In genomic region chr9:34963593-34963992, GRCm38 (mm10) we compare ENCODE assay signal across 30 mouse cellular contexts.
DNase-seq lines count a peak whose midpoint lies in the region; ATAC-seq lines count a peak whose summit lies in the region.
"Had no signal": no experiment of that assay in that cellular context is flagged by ENCODE, and none has a peak within 500 bp of the region (broad histone marks: within the 10 kb centered on the region; RNA-seq: fewer than 3 reads in every experiment).

No protein-coding gene starts in this region.

- peaks cover 66% of the 10 kb centered on the region for H3K27me3 ChIP-seq in forebrain, embryonic 12.5 days
- no peaks in the 10 kb centered on the region for H3K27me3 ChIP-seq in forebrain, embryonic 16.5 days (replicated peaks; ENCODE audit: control insufficient read depth, insufficient read depth, low read length)
- no peaks in the 10 kb centered on the region for H3K27me3 ChIP-seq in neural tube, embryonic 13.5 days
- no peaks in the 10 kb centered on the region for H3K27me3 ChIP-seq in kidney, embryonic 14.5 days (ENCODE audit: control insufficient read depth, insufficient read depth, low read length)
- H3K27me3 ChIP-seq: embryonic facial prominence, embryonic 15.5 days; heart, embryonic 15.5 days; neural tube, embryonic 12.5 days; Patski had no signal

- peaks cover 21% of the 10 kb centered on the region for H3K4me1 ChIP-seq in forebrain, embryonic 12.5 days
- peaks cover 20% of the 10 kb centered on the region for H3K4me1 ChIP-seq in forebrain, embryonic 16.5 days (replicated peaks; ENCODE audit: control insufficient read depth, insufficient read depth, low read length)
- H3K4me1 ChIP-seq in neural tube, embryonic 13.5 days (replicated peaks) = peaks cover 57% of the 10 kb centered on the region
- peaks cover 8% of the 10 kb centered on the region; the same call in 1 of the 2 replicates for H3K4me1 ChIP-seq in kidney, embryonic 14.5 days (ENCODE audit: control insufficient read depth, insufficient read depth, low read length)
- H3K4me1 ChIP-seq: heart, embryonic 10.5 days; heart, embryonic 15.5 days had no signal

- H3K9me3 ChIP-seq in forebrain, embryonic 12.5 days = no peaks in the 10 kb centered on the region
- H3K9me3 ChIP-seq in forebrain, embryonic 16.5 days (ENCODE audit: control insufficient read depth, low read length) = no peaks in the 10 kb centered on the region
- no peaks in the 10 kb centered on the region for H3K9me3 ChIP-seq in neural tube, embryonic 13.5 days
- H3K9me3 ChIP-seq in kidney, embryonic 14.5 days (ENCODE audit: control insufficient read depth, low read length) = no peaks in the 10 kb centered on the region
- H3K9me3 ChIP-seq: embryonic facial prominence, embryonic 10.5 days; embryonic facial prominence, embryonic 15.5 days; forebrain, embryonic 13.5 days; G1E; heart, embryonic 10.5 days; heart, embryonic 15.5 days; neural tube, embryonic 12.5 days had no signal

- H3K9ac ChIP-seq in forebrain, embryonic 12.5 days = no peak overlapping the region
- H3K9ac ChIP-seq in forebrain, embryonic 16.5 days (replicated peaks; ENCODE audit: low read depth, low read length) = no peak overlapping the region
- no peak overlapping the region for H3K9ac ChIP-seq in neural tube, embryonic 13.5 days
- no peak overlapping the region for H3K9ac ChIP-seq in kidney, embryonic 14.5 days (ENCODE audit: low read depth, low read length)
- H3K9ac ChIP-seq: embryonic facial prominence, embryonic 15.5 days; forebrain, embryonic 13.5 days; heart, embryonic 15.5 days; liver, embryonic 14.5 days; neural tube, embryonic 12.5 days had no signal

- H3K4me3 ChIP-seq in forebrain, embryonic 12.5 days (replicated peaks) = no peak overlapping the region
- no peak overlapping the region for H3K4me3 ChIP-seq in forebrain, embryonic 16.5 days (replicated peaks; ENCODE audit: low read length)
- no peak overlapping the region for H3K4me3 ChIP-seq in neural tube, embryonic 13.5 days
- no peak overlapping the region for H3K4me3 ChIP-seq in kidney, embryonic 14.5 days (ENCODE audit: low read length)
- H3K4me3 ChIP-seq: embryonic facial prominence, embryonic 10.5 days; embryonic facial prominence, embryonic 15.5 days; forebrain, embryonic 13.5 days; heart, embryonic 10.5 days; heart, embryonic 15.5 days; neural tube, embryonic 12.5 days had no signal

- no peaks in the 10 kb centered on the region for H3K36me3 ChIP-seq in forebrain, embryonic 12.5 days (replicated peaks)
- H3K36me3 ChIP-seq in forebrain, embryonic 16.5 days (ENCODE audit: control insufficient read depth, insufficient read depth) = no peaks in the 10 kb centered on the region
- no peaks in the 10 kb centered on the region for H3K36me3 ChIP-seq in neural tube, embryonic 13.5 days
- no peaks in the 10 kb centered on the region for H3K36me3 ChIP-seq in kidney, embryonic 14.5 days (ENCODE audit: control insufficient read depth, insufficient read depth, low read length)
- H3K36me3 ChIP-seq: embryonic facial prominence, embryonic 10.5 days; embryonic facial prominence, embryonic 15.5 days; G1E; heart, embryonic 10.5 days; heart, embryonic 15.5 days; neural tube, embryonic 12.5 days had no signal

- ATAC-seq in forebrain, embryonic 12.5 days (ENCODE audit: low FRiP score) = no peak
- ATAC-seq in forebrain, embryonic 16.5 days = no peak
- no peak for ATAC-seq in neural tube, embryonic 13.5 days (ENCODE audit: low read depth)
- ATAC-seq in kidney, embryonic 14.5 days (ENCODE audit: low FRiP score, low TSS enrichment) = no peak
- ATAC-seq: hindbrain, embryonic 16.5 days; Patski had no signal

- WGBS in forebrain, embryonic 12.5 days = 80% methylated on average over 3 of the region's 3 CpGs
- 61% methylated on average over 3 of the region's 3 CpGs for WGBS in forebrain, embryonic 16.5 days
- WGBS in neural tube, embryonic 13.5 days = 87% methylated on average over 3 of the region's 3 CpGs
- WGBS in kidney, embryonic 14.5 days = 73% methylated on average over 3 of the region's 3 CpGs

- DNase-seq in neural tube, embryonic 10.5 days (ENCODE audit: extremely low spot score, low spot score) = no peak
- peak; percentile 89 for DNase-seq in cerebellum, adult 9-11 months
- DNase-seq in thymus, postnatal 0 days (ENCODE audit: low spot score) = no peak
- no peak for DNase-seq in retina, postnatal 1 day
- DNase-seq: adrenal gland, postnatal 10 days; gastrocnemius, postnatal 25 days; heart, adult 11 months; heart, postnatal 36 days; kidney, adult 18-20 months; layer of hippocampus, postnatal 36 days; liver; lung, adult 2 months; lung, postnatal 10 days; midbrain, embryonic 14.5 days had no signal

- H3K27ac ChIP-seq in forebrain, embryonic 12.5 days = 0 out of 2 replicates have a peak overlapping the region, but pooled peaks have one; percentile 31
- H3K27ac ChIP-seq in forebrain, embryonic 16.5 days (ENCODE audit: low read length) = no peak overlapping the region
- peak overlapping the region; percentile 84 for H3K27ac ChIP-seq in neural tube, embryonic 13.5 days (replicated peaks)
- no peak overlapping the region for H3K27ac ChIP-seq in kidney, embryonic 14.5 days (ENCODE audit: low read depth, low read length)
- H3K27ac ChIP-seq: embryonic facial prominence, embryonic 10.5 days; embryonic facial prominence, embryonic 15.5 days; heart, embryonic 10.5 days; heart, embryonic 15.5 days; kidney, postnatal 0 days; liver, embryonic 14.5 days; macrophage; neural tube, embryonic 12.5 days had no signal

- no peak overlapping the region for H3K4me2 ChIP-seq in forebrain, embryonic 12.5 days
- no peak overlapping the region for H3K4me2 ChIP-seq in forebrain, embryonic 16.5 days (ENCODE audit: low read length)
- H3K4me2 ChIP-seq in neural tube, embryonic 13.5 days = no peak overlapping the region
- no peak overlapping the region for H3K4me2 ChIP-seq in kidney, embryonic 14.5 days (replicated peaks; ENCODE audit: low read depth, low read length)
- H3K4me2 ChIP-seq: embryonic facial prominence, embryonic 15.5 days; forebrain, embryonic 13.5 days; heart, embryonic 15.5 days; neural tube, embryonic 12.5 days had no signal

Comparison
In these comparisons a context has a peak if more than half of its experiments do, and no peak if none do; other contexts are left out.
1. H3K27ac ChIP-seq: peak in forebrain, embryonic 12.5 days (single experiment) and neural tube, embryonic 13.5 days (single experiment); none in forebrain, embryonic 16.5 days (single experiment) and kidney, embryonic 14.5 days (single experiment).